Mouse (Mus musculus): ENCODE measurements around the gene Kremen1. TPM values are rescaled to one million over a fixed set of nuclear protein-coding genes. Genes with fewer than 3 reads are reported as not detected.

Kremen1 gene
- polyA plus RNA-seq, 1 experiment from 2014 or later, result 12.1 TPM

DNA sequence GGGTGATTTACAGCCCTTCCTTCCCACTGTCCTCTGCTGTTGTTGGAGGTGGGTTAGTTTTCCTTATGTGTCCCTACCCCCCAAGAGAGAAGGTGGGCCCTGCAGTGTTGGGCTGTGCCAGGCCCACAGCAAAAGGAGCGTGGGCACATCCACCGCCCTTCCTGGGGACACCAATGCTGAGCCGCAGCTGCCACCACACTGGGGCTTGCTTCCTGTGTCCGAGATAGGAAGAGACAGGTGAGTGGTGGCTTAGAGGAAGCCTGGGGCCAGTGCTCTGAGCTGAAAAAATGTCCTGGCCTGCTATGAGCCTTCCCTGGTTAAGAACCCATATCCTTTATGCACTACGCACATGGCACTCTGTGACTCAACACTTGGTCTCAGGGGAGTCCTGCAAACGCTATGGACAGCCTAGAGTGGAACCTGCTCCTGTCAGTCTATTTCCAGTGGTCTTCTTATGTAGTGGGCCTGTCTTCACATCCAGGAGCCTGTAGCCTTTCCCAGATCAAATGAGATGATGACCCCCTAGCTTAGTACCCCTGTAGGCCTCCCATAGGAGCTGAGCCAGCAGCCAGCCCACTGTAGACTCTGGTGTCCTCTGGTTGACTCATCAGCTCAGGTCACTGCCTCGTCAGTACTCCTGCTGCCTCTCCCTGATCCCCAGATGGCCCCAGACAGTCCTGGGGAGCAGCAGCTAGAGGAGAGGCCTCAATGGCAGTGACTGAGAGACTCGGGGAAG is 68.3 kb downstream of the Kremen1 start:
- H3K27ac ChIP-seq, result peak overlapping the region; percentile 9

DNA sequence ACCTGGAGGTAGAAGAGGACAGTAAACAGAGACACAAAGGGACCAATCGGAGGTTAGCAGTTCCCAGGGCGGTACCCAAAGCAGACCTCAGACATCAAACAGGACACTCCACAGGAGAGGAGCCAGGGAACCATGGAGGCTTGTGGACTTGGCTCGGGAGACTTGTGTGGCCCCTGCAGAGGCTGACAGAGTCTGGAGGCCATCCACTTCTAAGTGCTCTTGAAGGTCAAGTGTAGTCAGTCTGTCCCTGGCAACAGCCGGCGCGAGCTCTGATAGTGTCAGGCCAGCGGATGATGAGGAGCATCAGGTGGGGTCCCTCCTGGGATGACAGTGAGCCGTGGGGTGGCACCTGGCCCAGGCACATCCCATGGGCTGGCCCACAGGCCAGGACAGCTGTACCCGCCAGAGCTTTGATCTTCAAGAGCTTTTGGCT is 69.3 kb downstream of the Kremen1 start:
- DNase-seq (ENCODE audit: low spot score), result no peak
- 59% methylated on average over 9 of the region's 9 CpGs for WGBS
- peaks cover 66% of the 10 kb centered on the region for H3K4me1 ChIP-seq (replicated peaks)
- peaks cover 15% of the 10 kb centered on the region for H3K36me3 ChIP-seq
- no peak overlapping the region for H3K4me3 ChIP-seq
- no peaks in the 10 kb centered on the region for H3K9me3 ChIP-seq
- peak overlapping the region; percentile 47 for H3K27ac ChIP-seq
- H3K27me3 ChIP-seq (ENCODE audit: insufficient read depth, poor library complexity, severe bottlenecking), result no peaks in the 10 kb centered on the region

More for the DNA sequence above, 68.3 kb downstream of the Kremen1 start:
- Histone ChIP-seq H3K9me3 (no peaks in the 10 kb centered on the region), H3K4me1 (replicated peaks) (peaks cover 64% of the 10 kb centered on the region), H3K36me3 (peaks cover 23% of the 10 kb centered on the region), H3K4me3 (no peak overlapping the region), H3K27me3 (ENCODE audit: insufficient read depth, poor library complexity, severe bottlenecking) (no peaks in the 10 kb centered on the region)
- WGBS, result 88% methylated on average over 8 of the region's 8 CpGs
- no peak for DNase-seq (ENCODE audit: low spot score)

DNA sequence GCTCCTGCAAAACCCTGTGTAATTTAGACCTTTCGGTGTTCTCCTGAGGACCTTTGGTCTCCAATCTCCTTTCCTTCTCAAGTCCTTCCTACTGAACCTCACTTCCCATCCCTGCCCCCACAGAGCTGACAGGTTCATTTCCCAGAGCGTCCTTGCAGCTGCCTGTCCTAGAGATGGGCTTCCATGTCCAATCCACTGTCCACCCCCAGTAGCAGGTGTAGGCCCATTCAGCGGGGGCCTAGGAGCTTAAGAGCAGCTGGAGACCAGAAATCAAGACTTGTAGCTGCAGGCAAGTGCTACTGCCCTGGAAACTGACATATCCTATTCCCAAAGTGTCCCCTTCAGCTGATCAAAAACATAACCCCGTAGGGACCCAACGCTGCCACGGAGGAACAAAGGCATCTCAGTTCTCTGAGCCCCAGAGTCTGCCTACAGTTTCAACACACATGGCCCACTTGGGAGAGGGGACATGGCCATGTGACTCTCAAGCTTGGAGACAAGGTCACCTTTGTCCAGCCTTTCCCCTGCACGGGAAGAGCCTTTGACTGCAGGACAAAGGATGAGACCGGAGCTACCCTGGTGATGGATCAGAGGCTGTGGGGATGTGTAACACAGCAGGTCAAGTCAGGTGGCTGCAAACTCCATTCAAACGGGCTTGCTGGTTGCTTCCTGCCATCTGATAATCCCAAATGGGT is 72.0 kb downstream of the Kremen1 start:
- WGBS, result 59% methylated on average over 9 of the region's 9 CpGs
- peak; percentile 35 for DNase-seq (ENCODE audit: low spot score)
- peaks cover 63% of the 10 kb centered on the region for H3K4me1 ChIP-seq (replicated peaks)
- peaks cover 2% of the 10 kb centered on the region; the same call in 1 of the 2 replicates for H3K36me3 ChIP-seq
- no peaks in the 10 kb centered on the region for H3K27me3 ChIP-seq (ENCODE audit: insufficient read depth, poor library complexity, severe bottlenecking)
- no peak overlapping the region for H3K4me3 ChIP-seq
- no peaks in the 10 kb centered on the region for H3K9me3 ChIP-seq
- H3K27ac ChIP-seq, result peak overlapping the region; percentile 17

DNA sequence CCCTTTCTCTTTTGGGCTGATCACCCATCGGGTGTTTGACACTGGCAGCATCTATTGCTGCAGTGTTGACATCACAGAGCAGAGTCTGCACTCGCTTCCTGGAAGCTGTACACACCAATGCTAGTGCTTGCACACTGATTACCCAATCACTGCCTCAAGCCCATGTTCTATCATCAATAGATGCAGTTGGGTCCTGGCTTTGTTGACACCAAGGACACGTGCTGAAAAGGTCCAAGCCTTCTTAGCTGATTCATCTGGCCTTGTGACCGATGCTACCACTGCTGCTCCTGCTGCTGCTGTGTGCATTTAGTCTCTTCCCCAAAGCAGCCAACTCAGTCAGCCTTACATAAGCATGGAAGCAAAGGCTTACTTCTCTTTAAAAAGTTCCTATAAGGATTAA is 73.2 kb downstream of the Kremen1 start:
- Histone ChIP-seq H3K27ac (no peak overlapping the region), H3K9me3 (no peaks in the 10 kb centered on the region), H3K4me3 (no peak overlapping the region), H3K36me3 (no peaks in the 10 kb centered on the region), H3K4me1 (replicated peaks) (peaks cover 65% of the 10 kb centered on the region), H3K27me3 (ENCODE audit: insufficient read depth, poor library complexity, severe bottlenecking) (no peaks in the 10 kb centered on the region)
- WGBS, result 90% methylated on average over 4 of the region's 4 CpGs
- no peak for DNase-seq (ENCODE audit: low spot score)

DNA sequence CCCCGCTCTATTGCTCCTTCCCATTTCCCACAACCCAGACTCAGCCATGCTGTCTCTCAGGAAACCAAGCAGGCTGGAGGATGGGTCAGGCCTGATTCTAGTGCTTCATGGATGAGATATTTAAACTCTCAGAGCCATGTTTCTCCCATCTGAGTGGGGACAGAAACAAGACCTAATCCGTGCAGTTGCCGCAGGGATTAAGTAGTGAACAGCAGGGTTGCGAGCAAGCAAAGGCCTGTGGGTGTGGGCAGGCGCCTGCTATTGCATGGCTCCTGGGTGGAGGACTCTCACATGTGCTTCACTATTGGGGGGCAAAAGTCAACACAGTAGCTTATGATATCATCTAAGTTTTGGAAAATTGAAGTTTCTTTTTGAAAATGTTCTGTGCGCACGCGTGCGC is 76.5 kb downstream of the Kremen1 start:
- no peaks in the 10 kb centered on the region for H3K36me3 ChIP-seq
- no peaks in the 10 kb centered on the region for H3K9me3 ChIP-seq
- H3K4me3 ChIP-seq, result no peak overlapping the region
- 82% methylated on average over 9 of the region's 9 CpGs for WGBS
- no peak for DNase-seq (ENCODE audit: low spot score)
- H3K27ac ChIP-seq, result peak overlapping the region; percentile 83
- H3K4me1 ChIP-seq (replicated peaks), result peaks cover 42% of the 10 kb centered on the region
- H3K27me3 ChIP-seq (ENCODE audit: insufficient read depth, poor library complexity, severe bottlenecking), result no peaks in the 10 kb centered on the region

DNA sequence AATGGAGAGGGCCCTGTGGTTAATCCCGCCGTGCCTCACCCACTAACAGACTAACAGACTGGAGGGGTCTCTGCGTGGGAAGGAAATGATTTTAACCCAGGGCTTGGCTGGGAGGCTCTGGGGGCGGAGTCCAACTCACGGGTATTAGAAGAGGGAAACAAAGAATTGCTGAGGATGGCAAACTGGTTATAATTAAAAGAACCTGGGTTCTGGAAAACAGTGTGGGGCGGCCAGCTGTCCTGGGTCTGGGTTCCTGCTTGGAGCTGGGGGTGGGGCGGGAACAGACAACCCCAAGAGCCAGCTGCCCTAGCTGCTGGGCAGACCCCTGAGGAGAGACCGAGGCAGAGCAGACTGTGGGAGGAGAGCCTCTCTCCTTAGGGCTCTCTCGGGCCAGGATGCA is 77.1 kb downstream of the Kremen1 start:
- DNase-seq (ENCODE audit: low spot score), result peak; percentile 41
- H3K4me1 ChIP-seq (replicated peaks), result peaks cover 39% of the 10 kb centered on the region
- H3K9me3 ChIP-seq, result no peaks in the 10 kb centered on the region
- H3K27me3 ChIP-seq (ENCODE audit: insufficient read depth, poor library complexity, severe bottlenecking), result no peaks in the 10 kb centered on the region
- WGBS, result 23% methylated on average over 9 of the region's 9 CpGs
- no peak overlapping the region for H3K4me3 ChIP-seq
- H3K36me3 ChIP-seq, result no peaks in the 10 kb centered on the region
- peak overlapping the region; percentile 83 for H3K27ac ChIP-seq

DNA sequence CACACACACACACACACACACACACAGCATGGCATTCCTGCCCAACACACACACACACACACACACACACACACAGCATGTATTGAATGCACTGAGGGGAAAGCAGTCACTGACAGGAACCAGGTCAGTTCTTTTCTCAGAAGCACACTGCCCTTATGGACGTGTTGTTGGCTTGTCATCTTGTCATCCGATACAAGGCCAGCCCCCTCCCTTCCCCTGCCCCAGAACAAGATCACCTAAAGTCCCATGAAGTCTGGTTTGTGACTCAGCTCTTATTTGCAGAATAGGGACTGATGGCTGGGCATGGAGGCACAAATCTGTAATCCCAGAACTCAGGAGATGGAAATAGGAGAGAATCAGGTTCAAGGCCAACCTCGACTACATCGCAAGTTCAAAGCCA is 78.5 kb downstream of the Kremen1 start:
- Histone ChIP-seq H3K36me3 (no peaks in the 10 kb centered on the region), H3K4me1 (replicated peaks) (peaks cover 43% of the 10 kb centered on the region), H3K9me3 (no peaks in the 10 kb centered on the region), H3K27me3 (ENCODE audit: insufficient read depth, poor library complexity, severe bottlenecking) (no peaks in the 10 kb centered on the region), H3K27ac (no peak overlapping the region), H3K4me3 (no peak overlapping the region)
- no peak for DNase-seq (ENCODE audit: low spot score)
- 68% methylated on average over 4 of the region's 4 CpGs for WGBS

DNA sequence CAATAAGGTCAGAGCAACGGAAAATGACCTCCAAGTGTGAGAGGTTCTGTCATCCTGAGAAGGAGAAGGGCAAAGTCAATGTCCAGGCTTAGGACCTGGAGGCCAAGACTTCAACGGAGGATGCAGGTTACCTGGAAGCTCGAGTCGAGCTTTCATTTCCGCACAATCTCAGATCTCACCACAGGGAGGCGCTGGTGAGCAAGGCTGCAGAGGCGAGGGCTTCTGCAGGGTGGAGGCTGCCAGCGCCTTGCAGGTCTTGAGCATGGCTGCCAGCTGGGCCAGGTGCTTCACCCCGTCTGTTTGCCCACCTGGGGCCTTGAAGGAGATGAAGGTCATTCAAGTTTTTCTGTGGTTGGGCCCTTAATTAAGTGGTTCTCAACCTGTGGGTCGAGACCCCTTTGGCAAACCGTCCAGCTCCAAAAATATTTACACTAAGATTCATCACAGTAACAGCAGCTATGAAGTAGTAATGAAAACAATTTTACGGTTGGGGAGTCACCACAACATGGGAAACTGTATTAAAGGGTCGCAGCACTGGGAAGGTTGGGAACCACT is 79.4 kb downstream of the Kremen1 start:
- H3K27ac ChIP-seq, result no peak overlapping the region
- H3K36me3 ChIP-seq, result no peaks in the 10 kb centered on the region
- no peak overlapping the region for H3K4me3 ChIP-seq
- H3K9me3 ChIP-seq, result no peaks in the 10 kb centered on the region
- H3K4me1 ChIP-seq (replicated peaks), result peaks cover 36% of the 10 kb centered on the region
- WGBS, result 23% methylated on average over 13 of the region's 13 CpGs
- no peaks in the 10 kb centered on the region for H3K27me3 ChIP-seq (ENCODE audit: insufficient read depth, poor library complexity, severe bottlenecking)
- peak; percentile 87 for DNase-seq (ENCODE audit: low spot score)

DNA sequence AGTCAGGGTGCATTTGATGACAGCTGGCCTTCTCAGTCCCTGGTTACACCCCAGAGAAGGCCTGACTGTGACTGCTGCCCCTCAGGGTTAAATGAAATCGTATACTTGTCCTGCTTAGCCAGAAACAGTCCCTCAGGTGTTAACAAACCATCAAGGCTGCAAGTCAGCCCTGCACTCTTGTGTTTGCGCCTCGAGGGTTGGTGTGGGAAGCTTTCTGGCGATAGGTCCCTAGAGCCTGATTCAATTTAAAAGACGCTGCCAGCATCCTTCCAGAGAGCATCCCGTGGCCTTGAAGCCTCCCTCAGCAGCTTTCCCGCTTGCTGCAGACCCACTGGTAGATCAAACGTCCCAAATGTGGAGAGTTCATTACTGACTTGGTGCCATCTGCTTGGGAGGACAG is 82.0 kb downstream of the Kremen1 start:
- no peak for DNase-seq (ENCODE audit: low spot score)
- Histone ChIP-seq H3K4me3 (no peak overlapping the region), H3K9me3 (no peaks in the 10 kb centered on the region), H3K27me3 (ENCODE audit: insufficient read depth, poor library complexity, severe bottlenecking) (no peaks in the 10 kb centered on the region), H3K27ac (no peak overlapping the region), H3K36me3 (no peaks in the 10 kb centered on the region), H3K4me1 (replicated peaks) (peaks cover 24% of the 10 kb centered on the region)
- 45% methylated on average over 8 of the region's 8 CpGs for WGBS

DNA sequence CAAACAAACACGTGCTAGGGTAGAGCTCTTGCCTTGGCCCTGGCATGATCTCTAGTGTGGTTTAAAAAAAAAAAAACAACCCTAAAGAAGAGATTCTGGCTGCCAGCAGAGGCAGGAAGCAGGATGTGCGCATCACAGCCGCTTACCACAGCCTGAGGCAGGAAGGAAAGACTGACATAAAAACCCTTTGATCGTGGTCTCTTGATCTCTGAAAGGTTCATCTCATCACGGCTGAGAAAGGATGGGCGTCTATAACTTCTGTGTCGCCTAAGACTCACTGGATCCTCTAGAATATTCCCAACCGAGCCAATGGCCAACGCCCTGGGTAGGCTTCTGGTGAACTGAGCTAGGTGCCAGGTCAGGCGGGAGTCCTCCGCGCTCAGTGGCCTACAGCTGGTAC is 84.2 kb downstream of the Kremen1 start:
- H3K27ac ChIP-seq, result 0 out of 2 replicates have a peak overlapping the region, but pooled peaks have one; percentile 6
- WGBS, result 83% methylated on average over 12 of the region's 12 CpGs
- H3K27me3 ChIP-seq (ENCODE audit: insufficient read depth, poor library complexity, severe bottlenecking), result no peaks in the 10 kb centered on the region
- H3K9me3 ChIP-seq, result no peaks in the 10 kb centered on the region
- DNase-seq (ENCODE audit: low spot score), result no peak
- peaks cover 25% of the 10 kb centered on the region for H3K4me1 ChIP-seq (replicated peaks)
- H3K4me3 ChIP-seq, result no peak overlapping the region
- H3K36me3 ChIP-seq, result no peaks in the 10 kb centered on the region

DNA sequence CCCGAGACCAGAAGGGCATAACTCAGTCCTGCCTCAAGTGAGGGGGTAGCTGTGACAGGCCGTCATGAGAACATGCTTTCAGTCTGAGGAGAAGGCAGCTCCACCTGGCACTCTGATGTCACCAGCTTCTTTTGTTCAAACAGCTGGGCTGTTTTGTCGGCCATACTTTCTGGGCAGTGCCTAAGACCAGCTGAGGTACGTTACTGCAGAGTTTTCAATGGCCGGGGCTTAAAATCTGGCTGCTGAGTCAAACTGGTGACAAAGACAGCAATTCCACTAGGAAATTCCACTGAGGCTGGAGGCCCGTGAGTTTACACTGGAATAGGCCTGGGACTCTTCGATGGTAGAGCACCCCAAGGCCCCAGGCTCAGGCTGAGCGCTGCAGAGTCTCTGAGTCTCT is 84.7 kb downstream of the Kremen1 start:
- H3K36me3 ChIP-seq, result no peaks in the 10 kb centered on the region
- peaks cover 21% of the 10 kb centered on the region for H3K4me1 ChIP-seq (replicated peaks)
- 0 out of 2 replicates have a peak overlapping the region, but pooled peaks have one; percentile 6 for H3K27ac ChIP-seq
- H3K9me3 ChIP-seq, result no peaks in the 10 kb centered on the region
- H3K4me3 ChIP-seq, result no peak overlapping the region
- no peak for DNase-seq (ENCODE audit: low spot score)
- H3K27me3 ChIP-seq (ENCODE audit: insufficient read depth, poor library complexity, severe bottlenecking), result no peaks in the 10 kb centered on the region
- 80% methylated on average over 8 of the region's 8 CpGs for WGBS

DNA sequence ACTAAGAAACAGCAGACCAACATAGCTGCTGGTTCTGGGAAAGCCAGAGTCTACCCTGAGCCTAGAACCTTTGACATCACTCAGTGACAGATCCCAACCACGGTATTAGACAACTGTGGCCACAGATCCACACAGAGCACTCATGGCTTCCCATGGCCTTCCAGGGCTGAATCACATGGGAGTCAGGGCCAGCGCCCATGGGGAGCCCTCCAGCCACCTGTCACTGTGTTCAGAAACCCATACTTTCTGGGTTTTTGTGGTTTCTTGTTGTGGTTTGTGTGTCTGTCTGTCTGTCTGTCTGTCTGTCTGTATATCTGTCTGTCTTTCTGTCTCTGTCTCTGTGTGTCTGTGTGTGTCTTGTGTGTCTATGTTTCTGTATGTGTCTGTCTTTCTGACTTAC is 85.5 kb downstream of the Kremen1 start:
- Histone ChIP-seq H3K9me3 (no peaks in the 10 kb centered on the region), H3K4me3 (no peak overlapping the region), H3K4me1 (replicated peaks) (peaks cover 21% of the 10 kb centered on the region), H3K27me3 (ENCODE audit: insufficient read depth, poor library complexity, severe bottlenecking) (no peaks in the 10 kb centered on the region), H3K27ac (no peak overlapping the region), H3K36me3 (no peaks in the 10 kb centered on the region)
- WGBS, result 83% methylated on average over 2 of the region's 2 CpGs
- DNase-seq (ENCODE audit: low spot score), result no peak

DNA sequence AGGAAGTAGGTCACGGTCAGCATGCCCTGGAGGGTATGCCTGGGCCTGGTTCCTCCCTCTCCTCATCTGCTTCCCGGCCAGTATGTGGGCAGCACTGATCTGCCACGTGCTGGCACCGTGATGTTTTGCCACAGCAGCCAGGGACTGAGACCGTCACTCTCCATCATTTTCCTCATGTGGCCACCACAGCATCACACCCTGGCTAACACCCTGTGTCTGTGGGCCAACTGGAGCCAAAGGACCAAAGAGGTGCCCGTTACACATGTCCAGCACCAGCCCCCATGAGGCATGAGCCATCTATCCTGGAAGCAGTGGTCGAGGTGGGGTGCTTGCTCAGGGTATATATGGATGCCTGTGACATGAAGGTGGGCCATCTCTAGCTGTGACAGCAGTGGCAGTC is 86.2 kb downstream of the Kremen1 start:
- Histone ChIP-seq H3K4me3 (no peak overlapping the region), H3K4me1 (replicated peaks) (peaks cover 21% of the 10 kb centered on the region), H3K9me3 (no peaks in the 10 kb centered on the region), H3K27ac (no peak overlapping the region), H3K27me3 (ENCODE audit: insufficient read depth, poor library complexity, severe bottlenecking) (no peaks in the 10 kb centered on the region), H3K36me3 (no peaks in the 10 kb centered on the region)
- WGBS, result 92% methylated on average over 7 of the region's 7 CpGs
- no peak for DNase-seq (ENCODE audit: low spot score)

Data from hindbrain, embryonic 10.5 days (tissue).